Mouse (Mus musculus): ENCODE results near the gene Fhad1.
A peak's percentile ranks its signal among the peaks of the same experiment; 100 is the strongest.

Fhad1 gene

GRCm38 (mm10) chr4:141928881-141929281, 86.0 kb downstream of the Fhad1 start:
- DNase-seq, result peak; percentile 56

- no peak for DNase-seq
Measured at GRCm38 (mm10) chr4:141925781-141926345, 89.0 kb downstream of the Fhad1 start.

GRCm38 (mm10) chr4:141923961-141924360, 90.9 kb downstream of the Fhad1 start:
- no peak for DNase-seq

GRCm38 (mm10) chr4:141920391-141920790, 94.5 kb downstream of the Fhad1 start:
- no peak for DNase-seq

GRCm38 (mm10) chr4:141917735-141918419, 97.0 kb downstream of the Fhad1 start:
- no peak for DNase-seq

GRCm38 (mm10) chr4:141914040-141914439, 100.8 kb downstream of the Fhad1 start:
- DNase-seq, result no peak

GRCm38 (mm10) chr4:141913201-141913993, 101.5 kb downstream of the Fhad1 start:
- DNase-seq, result no peak

- no peak for DNase-seq
Measured at GRCm38 (mm10) chr4:141904710-141905109, 110.2 kb downstream of the Fhad1 start.

- DNase-seq, result no peak
Measured at GRCm38 (mm10) chr4:141902479-141902858, 112.4 kb downstream of the Fhad1 start.

- DNase-seq, result peak; percentile 9
Measured at GRCm38 (mm10) chr4:141901711-141902478, 113.0 kb downstream of the Fhad1 start.

GRCm38 (mm10) chr4:141900421-141900820, 114.5 kb downstream of the Fhad1 start:
- DNase-seq, result no peak

- no peak for DNase-seq
Measured at GRCm38 (mm10) chr4:141899936-141900335, 114.9 kb downstream of the Fhad1 start.

GRCm38 (mm10) chr4:141898905-141899304, 116.0 kb downstream of the Fhad1 start:
- no peak for DNase-seq

- DNase-seq, result no peak
Measured at GRCm38 (mm10) chr4:141897838-141898237, 117.0 kb downstream of the Fhad1 start.

GRCm38 (mm10) chr4:141897225-141897624, 117.7 kb downstream of the Fhad1 start:
- DNase-seq, result no peak

- DNase-seq, result no peak
Measured at GRCm38 (mm10) chr4:141895772-141896171, 119.1 kb downstream of the Fhad1 start.

- DNase-seq, result no peak
Measured at GRCm38 (mm10) chr4:141893157-141893784, 121.6 kb downstream of the Fhad1 start.

GRCm38 (mm10) chr4:141886385-141886968, 128.4 kb downstream of the Fhad1 start:
- no peak for DNase-seq

- DNase-seq, result no peak
Measured at GRCm38 (mm10) chr4:141885451-141885850, 129.4 kb downstream of the Fhad1 start.

- no peak for DNase-seq
Measured at GRCm38 (mm10) chr4:141882858-141883257, 132.0 kb downstream of the Fhad1 start.

- DNase-seq, result no peak
Measured at GRCm38 (mm10) chr4:141881950-141882349, 132.9 kb downstream of the Fhad1 start.

GRCm38 (mm10) chr4:141881289-141881914, 133.5 kb downstream of the Fhad1 start:
- no peak for DNase-seq
